Mouse (Mus musculus): ENCODE data around the gene Rnf20.

The Rnf20 gene

DNA sequence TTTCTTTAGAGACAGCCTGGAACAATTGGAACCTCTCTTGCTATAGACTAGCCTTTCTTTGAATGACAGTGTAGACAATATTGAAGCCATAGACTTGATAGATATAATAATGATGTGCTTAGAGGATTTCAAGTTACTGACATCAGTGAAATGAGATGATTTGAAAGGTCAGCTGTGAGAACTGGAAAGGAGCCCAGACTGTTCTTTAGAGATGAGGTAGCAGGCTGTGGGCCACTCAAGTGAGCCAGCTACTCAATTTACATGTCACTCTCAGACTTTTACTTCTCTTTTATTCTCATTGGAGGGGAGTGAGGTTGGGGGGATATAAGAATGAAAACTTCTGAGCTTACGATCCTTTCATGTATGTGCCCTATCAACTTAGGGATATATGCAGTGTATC lies 27.6 kb downstream of the Rnf20 start:
- DNase-seq (ENCODE audit: low spot score) = no peak

DNA sequence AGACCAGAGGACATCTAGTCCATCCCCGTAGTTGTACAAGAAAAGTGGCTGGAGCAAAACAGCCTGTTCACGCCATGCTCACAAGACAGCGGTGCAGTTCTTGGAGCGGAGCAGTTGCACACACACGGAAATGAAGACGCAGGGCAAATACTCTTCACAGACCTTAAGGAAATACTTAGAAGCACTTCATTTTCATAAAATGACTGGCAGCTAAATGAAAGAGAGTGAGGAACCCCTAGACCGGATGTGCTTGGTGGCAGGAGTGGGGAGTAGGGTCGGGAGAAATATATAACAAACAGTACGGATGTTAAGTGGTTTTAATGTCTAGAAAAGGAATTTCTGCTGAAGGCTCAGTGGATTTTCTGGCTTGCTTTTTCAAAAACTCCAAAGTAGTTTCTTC lies 29.9 kb downstream of the Rnf20 start:
- no peak for DNase-seq (ENCODE audit: low spot score)

DNA sequence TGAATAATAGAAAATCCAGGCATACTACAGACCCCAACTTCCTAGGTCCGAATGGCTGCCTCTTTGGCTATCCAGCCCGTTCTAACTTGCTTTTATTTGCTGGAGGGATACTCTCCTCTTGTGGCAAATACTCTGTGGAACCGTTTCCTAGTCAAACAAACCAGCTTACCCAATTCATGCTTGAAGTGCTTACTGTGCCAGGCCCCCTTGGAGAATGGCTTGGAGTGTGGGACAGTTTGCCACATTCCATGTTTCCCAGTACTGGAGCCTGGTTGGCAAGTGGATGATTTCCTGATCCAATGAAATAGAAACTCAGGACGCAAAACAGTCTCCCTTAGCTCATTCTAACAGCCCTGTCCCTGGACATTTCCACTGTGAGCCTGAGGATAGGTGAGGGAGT lies 30.4 kb downstream of the Rnf20 start:
- no peak for DNase-seq (ENCODE audit: low spot score)

DNA sequence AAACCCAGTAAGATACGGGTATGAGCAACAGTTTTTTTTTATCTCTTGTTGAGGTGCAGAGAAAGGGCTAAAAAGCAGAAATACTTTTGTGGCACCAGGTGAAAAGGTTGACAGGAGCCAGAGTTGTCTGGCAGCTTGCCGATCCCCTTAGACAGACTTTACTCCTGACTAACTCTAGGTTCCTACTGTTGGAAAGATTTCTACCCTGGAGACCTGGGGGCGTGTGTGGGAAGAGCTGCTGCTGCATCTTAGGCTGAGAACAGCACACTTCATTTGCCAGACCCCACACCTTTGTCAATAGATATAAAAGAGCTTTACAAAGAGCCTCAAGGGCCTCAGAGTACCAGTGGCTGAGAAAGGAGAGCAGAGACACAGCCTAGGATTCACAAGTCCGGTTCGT lies 33.0 kb downstream of the Rnf20 start:
- DNase-seq (ENCODE audit: low spot score) = no peak

DNA sequence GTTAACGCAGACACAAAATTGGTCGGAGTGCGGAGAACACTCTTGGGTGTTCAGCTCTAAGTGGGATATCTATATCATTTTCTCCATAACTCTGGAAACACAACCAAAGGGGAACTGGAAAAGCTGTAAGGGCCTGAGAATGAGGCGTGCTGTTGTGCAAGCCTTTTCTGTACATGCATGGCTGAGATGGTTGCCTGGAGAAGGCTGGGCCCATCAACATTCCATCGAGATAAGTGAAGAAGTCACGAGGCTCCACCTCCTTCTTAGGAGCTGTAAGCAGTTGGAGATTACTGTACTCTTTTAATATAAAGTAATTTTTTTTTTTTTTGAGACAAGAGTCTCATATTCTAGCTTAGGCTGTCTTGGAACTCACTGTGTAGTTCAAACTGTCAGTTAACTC lies 44.3 kb downstream of the Rnf20 start:
- DNase-seq (ENCODE audit: low spot score) = no peak

DNA sequence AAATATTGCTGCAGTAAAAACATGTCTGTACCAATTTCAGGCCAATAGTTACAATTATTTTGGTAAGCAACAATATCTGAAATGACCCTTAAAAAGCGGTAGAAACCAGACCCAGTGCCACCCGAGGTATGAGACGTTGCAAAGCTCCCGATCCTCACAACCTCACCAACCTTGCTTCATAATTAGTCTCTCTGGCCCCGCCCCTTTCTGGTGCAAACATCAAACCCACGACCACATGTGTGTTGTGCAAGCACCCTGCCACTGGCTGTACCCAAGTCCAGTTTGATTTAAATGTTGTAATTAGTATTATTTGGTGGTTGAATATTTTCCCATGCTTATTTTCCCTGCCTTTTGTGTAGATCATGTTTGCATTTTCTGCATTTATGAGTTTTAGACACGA lies 45.0 kb downstream of the Rnf20 start:
- DNase-seq (ENCODE audit: low spot score) = no peak

DNA sequence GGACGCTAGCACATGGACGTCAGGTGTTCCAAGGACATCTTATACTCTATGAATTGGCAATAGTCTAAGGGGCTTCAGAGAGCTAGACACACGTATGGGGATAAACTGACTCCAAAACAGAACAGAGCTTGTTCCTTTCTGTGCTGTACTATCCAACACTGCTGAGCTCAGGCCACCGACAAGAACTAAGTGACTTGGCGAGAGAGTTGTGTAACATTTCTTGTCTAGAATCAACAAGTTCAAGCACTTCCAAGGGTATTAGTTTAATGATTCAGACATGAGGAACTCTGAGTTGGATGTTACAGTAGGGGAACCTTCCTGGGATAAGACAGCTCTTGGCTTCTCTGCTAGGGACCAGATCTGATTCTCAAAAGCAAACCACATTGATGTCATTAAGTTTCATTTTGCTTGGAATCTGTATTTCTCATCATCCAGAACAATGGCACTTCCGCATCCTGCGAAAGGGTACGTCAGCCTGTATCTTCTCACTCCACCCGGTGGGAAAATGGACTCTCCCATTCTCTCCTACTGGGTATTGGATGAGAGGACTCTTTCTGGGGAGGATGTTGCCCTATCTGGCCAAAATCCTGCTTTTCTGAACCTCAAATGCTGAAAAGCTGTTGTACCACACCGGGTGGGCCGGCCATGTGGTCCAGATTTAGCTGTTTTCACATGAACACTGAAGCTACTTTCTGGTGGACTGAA lies 48.5 kb downstream of the Rnf20 start:
- DNase-seq (ENCODE audit: low spot score) = no peak

DNA sequence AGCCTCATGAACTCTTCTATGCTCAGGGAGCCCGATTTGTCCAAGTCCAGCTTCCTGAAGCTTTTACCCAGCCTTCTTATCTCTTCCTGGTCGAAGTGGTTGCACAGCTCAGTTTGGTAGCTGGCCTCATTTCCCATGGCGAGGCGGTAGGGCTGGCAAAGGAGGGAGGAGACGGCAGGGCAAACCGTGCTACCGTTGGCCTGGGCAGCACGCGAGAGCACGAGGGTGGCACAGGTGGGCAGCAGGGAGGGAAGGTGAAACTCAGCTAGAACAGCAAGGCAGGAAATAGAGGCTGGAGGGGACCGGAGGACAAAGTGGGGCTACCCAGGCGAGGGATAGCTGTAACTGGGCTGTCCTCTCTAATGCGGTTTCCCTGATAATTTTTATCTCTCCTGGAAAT lies 50.0 kb downstream of the Rnf20 start, which contains the start of gene Ppp3r2:
Gene Ppp3r2, minus strand, starts transcription at position 213 of the 400 bp plus-strand sequence.
- no peak for DNase-seq (ENCODE audit: low spot score)

DNA sequence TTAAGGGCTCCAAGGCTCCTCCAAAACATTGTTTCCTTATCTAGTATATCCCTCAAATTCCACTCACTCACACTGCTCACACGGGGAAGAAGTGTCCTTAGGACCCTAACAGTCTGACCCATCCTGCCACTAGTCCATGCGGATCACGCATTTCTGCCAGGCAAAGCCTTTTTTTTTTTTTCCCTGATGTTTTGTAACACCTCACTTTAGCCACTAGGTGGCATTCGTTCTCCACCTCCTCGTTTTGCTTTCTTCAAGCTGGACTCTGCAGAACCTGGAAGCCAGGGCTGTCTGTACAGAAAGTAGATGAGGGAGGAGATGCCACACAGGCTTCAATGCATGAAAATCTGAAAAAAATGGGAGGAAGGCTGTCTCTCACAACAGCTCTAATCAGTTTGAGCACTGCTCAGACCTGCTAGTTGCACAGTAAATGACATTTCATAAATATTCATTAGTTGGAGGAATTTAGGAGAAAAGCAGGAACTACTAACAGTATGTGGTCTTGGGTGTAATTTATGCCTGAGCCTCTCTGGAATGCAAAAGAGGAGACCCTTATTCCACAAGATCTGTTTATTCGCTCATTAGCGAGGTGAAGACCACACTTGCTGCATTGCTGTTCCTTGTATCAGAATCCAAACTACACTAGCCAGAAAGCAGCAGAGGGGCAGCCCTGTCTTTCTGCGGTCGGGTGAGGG lies 56.9 kb downstream of the Rnf20 start:
- DNase-seq (ENCODE audit: low spot score) = peak; percentile 81

DNA sequence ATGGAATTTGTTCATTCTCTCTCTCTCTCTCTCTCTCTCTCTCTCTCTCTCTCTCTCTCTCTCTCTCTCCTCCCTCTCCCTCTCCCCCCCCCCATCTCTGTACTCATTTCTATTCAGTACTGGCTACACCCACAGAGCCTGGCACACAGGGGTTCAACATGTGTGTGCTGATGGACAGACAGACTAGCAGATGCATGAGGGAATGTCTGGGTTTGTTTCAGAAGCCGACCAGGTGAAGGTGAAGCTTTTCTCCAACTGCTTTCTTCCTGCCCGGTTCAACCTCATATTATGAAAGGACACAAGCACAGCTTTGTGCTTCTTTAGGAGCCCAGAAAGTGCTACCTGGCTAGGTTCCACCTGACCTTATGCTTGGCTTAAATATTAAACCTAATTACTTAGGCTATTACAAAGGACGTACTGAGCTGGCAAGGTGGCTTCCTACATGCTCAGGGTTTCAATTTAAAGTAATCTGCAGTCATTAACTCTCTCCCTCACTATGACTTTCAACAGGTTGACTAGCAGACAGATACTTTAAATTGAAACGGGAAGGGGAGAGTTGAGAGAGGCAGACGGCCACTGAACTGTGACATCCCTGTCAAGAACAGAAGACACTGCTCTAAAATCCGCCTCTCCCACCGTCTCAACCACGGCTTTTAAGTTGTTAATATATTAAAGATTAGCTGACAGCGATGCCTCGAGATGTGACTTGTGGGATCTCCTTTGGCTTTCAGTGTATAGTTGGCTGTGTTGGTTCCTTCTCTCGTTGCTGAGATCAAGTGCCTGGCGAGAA lies 59.8 kb downstream of the Rnf20 start:
- DNase-seq (ENCODE audit: low spot score) = no peak
